Mouse (Mus musculus): ENCODE data around the gene Rcc1.

DNA sequence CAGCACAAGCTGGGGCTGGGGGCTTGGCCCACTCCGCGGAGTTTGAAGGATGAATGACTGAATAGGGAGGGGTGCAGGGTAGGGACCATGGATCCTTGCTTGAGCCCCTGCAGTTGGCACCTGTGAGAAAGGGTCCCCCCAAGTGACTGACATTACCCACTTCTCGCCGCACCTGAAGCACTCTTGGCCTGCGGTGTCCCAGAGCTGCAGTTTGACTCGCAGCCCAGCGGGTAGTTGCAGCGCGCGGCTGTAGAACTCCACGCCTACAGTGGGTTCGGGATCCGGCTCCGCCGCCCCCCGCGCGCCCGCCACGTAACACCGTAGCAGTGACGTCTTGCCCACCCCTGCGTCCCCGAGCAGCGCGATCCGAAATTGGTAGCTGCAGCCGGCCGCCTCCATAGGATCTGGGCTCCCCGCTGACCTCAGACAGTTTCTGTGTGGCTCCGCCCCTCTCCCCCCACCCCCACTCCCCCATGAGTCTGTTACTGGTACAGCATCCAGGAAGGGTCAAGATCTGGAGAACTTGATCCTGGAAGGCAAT is 50.4 kb downstream of the Rcc1 start, which contains the start of gene Rab42:
- TF ChIP-seq CTCF (IDR thresholded peaks at IDR 0.05; ENCODE audit: low read depth, low read length): no peak
- TF ChIP-seq POLR2A (IDR thresholded peaks at IDR 0.05; ENCODE audit: borderline replicate concordance, low read depth, low read length): no peak

Data from bone marrow macrophage, adult 2 months (primary cell).